Comparison of ENCODE assay signal across 8 mouse cellular contexts in genomic region chr19:18712866-18713300, GRCm38 (mm10). TPM values are rescaled to one million over a fixed set of nuclear protein-coding genes. Genes with fewer than 3 reads are reported as not detected.
DNase-seq lines count a peak whose midpoint lies in the region; ATAC-seq and TF ChIP-seq lines count a peak whose summit lies in the region.

D030056L22Rik (plus strand) TSS chr19:18713193.

- TF ChIP-seq POLR2A in brain, embryonic 14.5 days (IDR thresholded peaks at IDR 0.05; ENCODE audit: borderline replicate concordance, extremely low read depth, insufficient read depth, insufficient read length, poor library complexity, severe bottlenecking): peak; percentile 51

- under 1% methylated on average over 49 of the region's 49 CpGs for WGBS in heart, embryonic 12.5 days
- WGBS in kidney, postnatal 0 days: under 1% methylated on average over 48 of the region's 49 CpGs
- under 1% methylated on average over 46 of the region's 49 CpGs for WGBS in liver, embryonic 11.5 days
- WGBS in stomach, embryonic 14.5 days: under 1% methylated on average over 49 of the region's 49 CpGs

- peak within 1 kb of the TSS; percentile 99 for H3K9ac ChIP-seq in heart, embryonic 12.5 days
- peak within 1 kb of the TSS; percentile 76 for H3K9ac ChIP-seq in kidney, postnatal 0 days (ENCODE audit: low read depth, low read length)
- H3K9ac ChIP-seq in liver, embryonic 11.5 days (ENCODE audit: low read depth, low read length): peak within 1 kb of the TSS; percentile 98
- H3K9ac ChIP-seq in stomach, embryonic 14.5 days (replicated peaks; ENCODE audit: low read depth, low read length): peak within 1 kb of the TSS; percentile 80

- peaks cover 38% of the 10 kb centered on the region for H3K4me1 ChIP-seq in erythroblast, embryonic 14.5 days (ENCODE audit: control insufficient read depth)
- peaks cover 30% of the 10 kb centered on the region for H3K4me1 ChIP-seq in heart, embryonic 12.5 days (replicated peaks)
- H3K4me1 ChIP-seq in kidney, postnatal 0 days (replicated peaks; ENCODE audit: insufficient read depth, low read length): peaks cover 5% of the 10 kb centered on the region; the same call in 1 of the 2 replicates
- peaks cover 20% of the 10 kb centered on the region; the same call in 1 of the 2 replicates for H3K4me1 ChIP-seq in liver, embryonic 11.5 days (replicated peaks; ENCODE audit: control insufficient read depth, insufficient read depth, low read length)
- H3K4me1 ChIP-seq in stomach, embryonic 14.5 days (ENCODE audit: control insufficient read depth, insufficient read depth, low read length): peaks cover 8% of the 10 kb centered on the region; the same call in 1 of the 2 replicates

- H3ac ChIP-seq in C2C12 (ENCODE audit: control insufficient read depth, insufficient read length, low read depth): peak within 1 kb of the TSS; percentile 84

- H3K79me2 ChIP-seq in C2C12 (ENCODE audit: control insufficient read depth, insufficient read depth): peaks cover 48% of the 10 kb centered on the region

- peaks cover 13% of the 10 kb centered on the region for H3K36me3 ChIP-seq in C2C12 (ENCODE audit: control insufficient read depth, insufficient read depth)
- H3K36me3 ChIP-seq in erythroblast, embryonic 14.5 days (ENCODE audit: control insufficient read depth): peaks cover 37% of the 10 kb centered on the region
- no peaks in the 10 kb centered on the region; the same call in 1 of the 2 replicates for H3K36me3 ChIP-seq in heart, embryonic 12.5 days
- no peaks in the 10 kb centered on the region for H3K36me3 ChIP-seq in kidney, postnatal 0 days (ENCODE audit: insufficient read depth, low read length)
- peaks cover 2% of the 10 kb centered on the region; the same call in 1 of the 2 replicates for H3K36me3 ChIP-seq in liver, embryonic 11.5 days (ENCODE audit: control insufficient read depth, insufficient read depth, low read length)
- H3K36me3 ChIP-seq in stomach, embryonic 14.5 days (ENCODE audit: control insufficient read depth, insufficient read depth, low read length): no peaks in the 10 kb centered on the region; the same call in 1 of the 2 replicates

- H3K9me3 ChIP-seq in erythroblast, embryonic 14.5 days (ENCODE audit: control insufficient read depth, low read length): no peaks in the 10 kb centered on the region
- no peaks in the 10 kb centered on the region for H3K9me3 ChIP-seq in heart, embryonic 12.5 days (replicated peaks)
- no peaks in the 10 kb centered on the region for H3K9me3 ChIP-seq in kidney, postnatal 0 days (replicated peaks; ENCODE audit: low read length)
- no peaks in the 10 kb centered on the region for H3K9me3 ChIP-seq in liver, embryonic 11.5 days (ENCODE audit: control insufficient read depth, low read length)
- no peaks in the 10 kb centered on the region for H3K9me3 ChIP-seq in stomach, embryonic 14.5 days (ENCODE audit: control insufficient read depth, low read depth, low read length)

- peak within 1 kb of the TSS; percentile 94 for H3K4me2 ChIP-seq in heart, embryonic 12.5 days
- peak within 1 kb of the TSS; percentile 69 for H3K4me2 ChIP-seq in kidney, postnatal 0 days (ENCODE audit: low read length)
- peak within 1 kb of the TSS; percentile 84 for H3K4me2 ChIP-seq in liver, embryonic 11.5 days
- H3K4me2 ChIP-seq in stomach, embryonic 14.5 days (replicated peaks; ENCODE audit: low read depth, low read length): peak within 1 kb of the TSS; percentile 88

- peak within 1 kb of the TSS; percentile 96 for H3K27ac ChIP-seq in heart, embryonic 12.5 days (ENCODE audit: poor library complexity, severe bottlenecking)
- H3K27ac ChIP-seq in kidney, postnatal 0 days: peak within 1 kb of the TSS; percentile 94
- peak within 1 kb of the TSS; percentile 98 for H3K27ac ChIP-seq in liver, embryonic 11.5 days (ENCODE audit: low read depth, low read length)
- peak within 1 kb of the TSS; percentile 91 for H3K27ac ChIP-seq in stomach, embryonic 14.5 days (ENCODE audit: low read length)

- H3K4me3 ChIP-seq in C2C12 (ENCODE audit: insufficient read depth, poor library complexity, severe bottlenecking): peak within 1 kb of the TSS; percentile 91
- H3K4me3 ChIP-seq in erythroblast, embryonic 14.5 days (replicated peaks): peak within 1 kb of the TSS; percentile 79
- peak within 1 kb of the TSS; percentile 97 for H3K4me3 ChIP-seq in heart, embryonic 12.5 days
- peak within 1 kb of the TSS; percentile 77 for H3K4me3 ChIP-seq in kidney, postnatal 0 days (replicated peaks; ENCODE audit: low read depth, low read length)
- H3K4me3 ChIP-seq in liver, embryonic 11.5 days (ENCODE audit: low read depth, low read length): peak within 1 kb of the TSS; percentile 97
- H3K4me3 ChIP-seq in stomach, embryonic 14.5 days (ENCODE audit: low read depth, low read length): peak within 1 kb of the TSS; percentile 92

- peak; percentile 99 for DNase-seq in brain, embryonic 14.5 days (ENCODE audit: low read depth)
- DNase-seq in kidney, postnatal 0 days (ENCODE audit: low spot score): peak; percentile 97
- DNase-seq in liver, embryonic 11.5 days (ENCODE audit: low spot score): peak; percentile 96
- peak; percentile 99 for DNase-seq in naive thymus-derived CD4-positive, alpha-beta T cell, adult 2 months (ENCODE audit: low read depth)

- peak; percentile 96 for ATAC-seq in heart, embryonic 12.5 days (ENCODE audit: insufficient number of reproducible peaks, low FRiP score)
- peak; percentile 99 for ATAC-seq in kidney, postnatal 0 days (replicated peaks; ENCODE audit: low FRiP score, low read depth)
- ATAC-seq in liver, embryonic 11.5 days (replicated peaks; ENCODE audit: low FRiP score): peak; percentile 97
- ATAC-seq in stomach, embryonic 14.5 days (ENCODE audit: insufficient number of reproducible peaks, insufficient read depth, low FRiP score, low read depth): peak; percentile 98

- peak; percentile 64 for TF ChIP-seq CTCF in C2C12 (IDR thresholded peaks at IDR 0.05; ENCODE audit: control insufficient read depth, insufficient read depth, insufficient read length)
- peak; percentile 70 for TF ChIP-seq CTCF in brain, embryonic 14.5 days (IDR thresholded peaks at IDR 0.05; ENCODE audit: borderline replicate concordance, extremely low read depth, insufficient read depth, insufficient read length)
- peak; percentile 83 for TF ChIP-seq CTCF in kidney, postnatal 0 days (IDR thresholded peaks at IDR 0.05; ENCODE audit: low read depth)

- H3K79me3 ChIP-seq in C2C12 (ENCODE audit: low read depth): peaks cover 42% of the 10 kb centered on the region

- no peaks in the 10 kb centered on the region for H3K27me3 ChIP-seq in C2C12 (ENCODE audit: control insufficient read depth, insufficient read depth, insufficient read length)
- H3K27me3 ChIP-seq in erythroblast, embryonic 14.5 days (ENCODE audit: control insufficient read depth): no peaks in the 10 kb centered on the region
- no peaks in the 10 kb centered on the region for H3K27me3 ChIP-seq in heart, embryonic 12.5 days (replicated peaks)
- no peaks in the 10 kb centered on the region for H3K27me3 ChIP-seq in kidney, postnatal 0 days (ENCODE audit: insufficient read depth, low read length)
- H3K27me3 ChIP-seq in liver, embryonic 11.5 days (replicated peaks; ENCODE audit: control insufficient read depth, insufficient read depth, low read length): no peaks in the 10 kb centered on the region
- no peaks in the 10 kb centered on the region for H3K27me3 ChIP-seq in stomach, embryonic 14.5 days (ENCODE audit: control insufficient read depth, insufficient read depth, low read length)

TF ChIP-seq in C2C12, 6 proteins besides CTCF, POLR2A, EP300 and RAD21:
- TF ChIP-seq USF1 (IDR thresholded peaks at IDR 0.05; ENCODE audit: low read depth): no peak
- TF ChIP-seq MAX (IDR thresholded peaks at IDR 0.05): peak; percentile 59

RNA-seq across cellular contexts. Expression of gene D030056L22Rik, which starts in this region (rescaled TPM):
- polyA plus RNA-seq in C2C12 (2012; fragmentation: generic; extraction: Trizol): 19.9 TPM
- polyA plus RNA-seq in brain, embryonic 14.5 days (2012; rRNA removed): 45.1 and 63.5 TPM in 2 replicates
- polyA plus RNA-seq in erythroblast, embryonic 14.5 days (2012): 4.1 and 5.3 TPM in 2 replicates
- polyA plus RNA-seq in heart, embryonic 12.5 days (2016; fragmentation: Nextera tagmentation; extraction: Ambion mirVana): 29.3 and 29.8 TPM in 2 replicates
- 28.3 and 31.0 TPM in 2 replicates for polyA plus RNA-seq in kidney, postnatal 0 days (2015; fragmentation: Nextera tagmentation; extraction: Ambion mirVana)
- 53.3 and 56.5 TPM in 2 replicates for polyA plus RNA-seq in liver, embryonic 11.5 days (2014; fragmentation: Nextera tagmentation; extraction: Ambion mirVana)
- 30.9 and 31.1 TPM in 2 replicates for polyA plus RNA-seq in stomach, embryonic 14.5 days (2014; fragmentation: Nextera tagmentation; extraction: Ambion mirVana)

Comparison
In these comparisons a context has a peak if more than half of its experiments do, and no peak if none do; other contexts are left out.
1. Peak in every context shown above with its lines: DNase-seq, ATAC-seq, H3K4me3 ChIP-seq and H3K27ac ChIP-seq.